Mouse (Mus musculus) midbrain, embryonic 10.5 days (tissue): ENCODE results near the gene Scd2. TPM values are rescaled to one million over a fixed set of nuclear protein-coding genes. Genes with fewer than 3 reads are reported as not detected.

Experiments
- DNase-seq: peaks from one replicate; pipeline ENCODE4 v3.0.0-alpha.2; 2017; ENCODE audit warnings: low spot score
- H3K27ac ChIP-seq: fragments of 300-500 bp; sonication (generic); replicated peaks from 2 replicates; pipeline ENCODE4 v1.5.1; 2016; ENCODE audit warnings: mild to moderate bottlenecking
- H3K27me3 ChIP-seq: fragments of 300-500 bp; sonication (generic); 2 replicates; pipeline ENCODE4 v1.6.1; 2016; ENCODE audit warnings: low read depth, mild to moderate bottlenecking; ENCODE audit not compliant: poor library complexity, severe bottlenecking
- H3K36me3 ChIP-seq: fragments of 300-500 bp; sonication (generic); 2 replicates; pipeline ENCODE4 v1.6.1; 2016; ENCODE audit warnings: mild to moderate bottlenecking, moderate library complexity
- H3K4me1 ChIP-seq: fragments of 300-500 bp; sonication (generic); 2 replicates; pipeline ENCODE4 v1.6.1; 2016
- H3K4me3 ChIP-seq: fragments of 300-500 bp; sonication (generic); 2 replicates; pipeline ENCODE4 v1.5.1; 2016; ENCODE audit warnings: mild to moderate bottlenecking, moderate library complexity
- H3K9me3 ChIP-seq: fragments of 300-500 bp; sonication (generic); replicated peaks from 2 replicates; pipeline ENCODE4 v1.6.1; 2016; ENCODE audit warnings: mild to moderate bottlenecking
- WGBS: fragments of 180-500 bp; shearing (Covaris S2); methylation state at CpG from one replicate; pipeline ENCODE4 v1.1.7; 2016; 5-methylcytosine and 5-hydroxymethylcytosine counted together
- microRNA-seq: library from miRNA; unstranded; fragments of <30 nt; microRNA quantifications from one replicate; pipeline ENCODE4, GENCODE M21; 2017
- polyA plus RNA-seq: library from polyadenylated mRNA; unstranded; fragments of >200 nt; fragmentation: Nextera tagmentation; extraction: Ambion mirVana; gene quantifications from 2 replicates; pipeline ENCODE4 v1.2.1, GENCODE M21; 2016

Scd2 gene
- polyA plus RNA-seq, 1 experiment from 2014 or later, result 326 TPM

GRCm38 (mm10) chr19:44331911-44332310 lies 38.4 kb downstream of the Scd2 start:
- H3K4me1 ChIP-seq, result no peaks in the 10 kb centered on the region; the same call in 1 of the 2 replicates
- WGBS, result 86% methylated on average over 5 of the region's 5 CpGs

GRCm38 (mm10) chr19:44332326-44332725 lies 38.9 kb downstream of the Scd2 start:
- H3K4me3 ChIP-seq, result no peak overlapping the region
- no peaks in the 10 kb centered on the region for H3K27me3 ChIP-seq
- no peak for DNase-seq
- no peaks in the 10 kb centered on the region for H3K36me3 ChIP-seq
- H3K4me1 ChIP-seq, result no peaks in the 10 kb centered on the region; the same call in 1 of the 2 replicates
- WGBS, result 81% methylated on average over 8 of the region's 8 CpGs
- no peak overlapping the region for H3K27ac ChIP-seq
- H3K9me3 ChIP-seq, result no peaks in the 10 kb centered on the region

More at GRCm38 (mm10) chr19:44331911-44332310, 38.4 kb downstream of the Scd2 start:
- no peak for DNase-seq
- Histone ChIP-seq H3K4me3 (no peak overlapping the region), H3K27ac (no peak overlapping the region), H3K9me3 (no peaks in the 10 kb centered on the region), H3K36me3 (no peaks in the 10 kb centered on the region), H3K27me3 (no peaks in the 10 kb centered on the region)

- no peak for DNase-seq
- H3K4me3 ChIP-seq, result no peak within 1 kb of the TSS
- H3K27me3 ChIP-seq, result no peaks in the 10 kb centered on the region
- 90% methylated on average over 10 of the region's 10 CpGs for WGBS
- H3K27ac ChIP-seq, result no peak within 1 kb of the TSS
- H3K4me1 ChIP-seq, result no peaks in the 10 kb centered on the region; the same call in 1 of the 2 replicates
- H3K9me3 ChIP-seq, result no peaks in the 10 kb centered on the region
- no peaks in the 10 kb centered on the region for H3K36me3 ChIP-seq
Observed at GRCm38 (mm10) chr19:44332833-44333623, 39.6 kb downstream of the Scd2 start, which contains the start of gene Scd4. Scd4 (plus strand) TSS chr19:44333092.

GRCm38 (mm10) chr19:44333991-44334390 lies 40.5 kb downstream of the Scd2 start:
- no peaks in the 10 kb centered on the region for H3K36me3 ChIP-seq
- H3K27ac ChIP-seq, result no peak overlapping the region
- H3K9me3 ChIP-seq, result no peaks in the 10 kb centered on the region
- H3K4me3 ChIP-seq, result no peak overlapping the region
- WGBS, result 88% methylated on average over 9 of the region's 9 CpGs
- H3K4me1 ChIP-seq, result no peaks in the 10 kb centered on the region; the same call in 1 of the 2 replicates
- DNase-seq, result no peak
- H3K27me3 ChIP-seq, result no peaks in the 10 kb centered on the region

GRCm38 (mm10) chr19:44335876-44336662 lies 42.6 kb downstream of the Scd2 start:
- Histone ChIP-seq H3K4me3 (no peak overlapping the region), H3K9me3 (no peaks in the 10 kb centered on the region), H3K27me3 (no peaks in the 10 kb centered on the region), H3K4me1 (no peaks in the 10 kb centered on the region; the same call in 1 of the 2 replicates), H3K27ac (no peak overlapping the region), H3K36me3 (no peaks in the 10 kb centered on the region)
- WGBS, result 81% methylated on average over 6 of the region's 6 CpGs
- no peak for DNase-seq

GRCm38 (mm10) chr19:44349689-44350088 lies 56.2 kb downstream of the Scd2 start:
- Histone ChIP-seq H3K9me3 (no peaks in the 10 kb centered on the region), H3K27me3 (no peaks in the 10 kb centered on the region), H3K27ac (no peak overlapping the region), H3K36me3 (no peaks in the 10 kb centered on the region), H3K4me3 (no peak overlapping the region), H3K4me1 (no peaks in the 10 kb centered on the region)
- no peak for DNase-seq
- 90% methylated on average over 8 of the region's 8 CpGs for WGBS

GRCm38 (mm10) chr19:44351756-44352155 lies 58.3 kb downstream of the Scd2 start:
- 83% methylated on average over 7 of the region's 7 CpGs for WGBS

More at GRCm38 (mm10) chr19:44351756-44352155, 58.3 kb downstream of the Scd2 start:
- DNase-seq, result no peak
- Histone ChIP-seq H3K9me3 (no peaks in the 10 kb centered on the region), H3K4me1 (no peaks in the 10 kb centered on the region), H3K36me3 (no peaks in the 10 kb centered on the region), H3K27me3 (no peaks in the 10 kb centered on the region), H3K4me3 (no peak overlapping the region), H3K27ac (no peak overlapping the region)

Small RNAs within 50 kb of the gene (microRNA-seq; reads per million reads assigned to microRNA genes)
- gene Mir5114, result not detected

Other genes with a start within 250 kb of the Scd2 start
- gene Erlin1, start 223.9 kb upstream of the Scd2 start, polyA plus RNA-seq, result 22.2 and 23.6 TPM in 2 replicates
- 47.8 and 51.2 TPM in 2 replicates for gene Chuk, start 186.2 kb upstream of the Scd2 start, polyA plus RNA-seq
- gene Cwf19l1, start 157.8 kb upstream of the Scd2 start, polyA plus RNA-seq, result 38.9 and 42.1 TPM in 2 replicates
- 107 and 108 TPM in 2 replicates for gene Bloc1s2, start 147.2 kb upstream of the Scd2 start, polyA plus RNA-seq
- 0.15 TPM in 1 of 2 replicates, not detected in the other for gene Pkd2l1, start 101.2 kb upstream of the Scd2 start, polyA plus RNA-seq
- 0.17 and 0.30 TPM in 2 replicates for gene Scd3, start 90.4 kb upstream of the Scd2 start, polyA plus RNA-seq
- gene Scd4, start 39.4 kb downstream of the Scd2 start, polyA plus RNA-seq, result 0.06 TPM in 1 of 2 replicates, not detected in the other
- gene Scd1, start 114.2 kb downstream of the Scd2 start, polyA plus RNA-seq, result 20.0 and 21.6 TPM in 2 replicates
- gene Wnt8b, start 199.8 kb downstream of the Scd2 start, polyA plus RNA-seq, result 21.2 and 27.7 TPM in 2 replicates